16 mouse cellular contexts compared by ENCODE assay signal in genomic region chr5:32077139-32077538, GRCm38 (mm10).
"Had no signal": no experiment of that assay in that cellular context is flagged by ENCODE, and none has a peak within 500 bp of the region (broad histone marks: within the 10 kb centered on the region; RNA-seq: fewer than 3 reads in every experiment).

No protein-coding gene starts in this region.

- H3K27me3 ChIP-seq: limb, embryonic 12.5 days; liver, embryonic 13.5 days; lung, embryonic 15.5 days; midbrain, embryonic 13.5 days; neural tube, embryonic 15.5 days had no signal

- ATAC-seq: liver, postnatal 0 days; midbrain, embryonic 13.5 days had no signal

- DNase-seq: kidney, adult 8-10 months; kidney, postnatal 25 days; layer of hippocampus, adult 9-11 months; liver; liver, embryonic 13.5 days; liver, postnatal 0 days; lung, postnatal 14 days; right cerebral cortex, postnatal 4 days; spleen, adult 18-20 months; thymus, adult 18-20 months; thymus, postnatal 14 days had no signal

- H3K4me2 ChIP-seq: limb, embryonic 12.5 days; liver, embryonic 13.5 days; lung, embryonic 15.5 days; midbrain, embryonic 13.5 days; neural tube, embryonic 15.5 days had no signal

- H3K4me1 ChIP-seq: midbrain, embryonic 13.5 days had no signal

- H3K9me3 ChIP-seq: limb, embryonic 12.5 days; liver, embryonic 13.5 days; lung, embryonic 15.5 days; midbrain, embryonic 13.5 days; neural tube, embryonic 15.5 days had no signal

- H3K36me3 ChIP-seq: limb, embryonic 12.5 days; liver, embryonic 13.5 days; lung, embryonic 15.5 days; midbrain, embryonic 13.5 days; neural tube, embryonic 15.5 days had no signal

- H3K4me3 ChIP-seq: limb, embryonic 12.5 days; liver, embryonic 13.5 days; lung, embryonic 15.5 days; midbrain, embryonic 13.5 days; neural tube, embryonic 15.5 days had no signal

- H3K9ac ChIP-seq: limb, embryonic 12.5 days; liver, embryonic 13.5 days; liver, postnatal 0 days; lung, embryonic 15.5 days; midbrain, embryonic 13.5 days; neural tube, embryonic 15.5 days had no signal

- H3K27ac ChIP-seq: limb, embryonic 12.5 days; liver, embryonic 13.5 days; lung, embryonic 15.5 days; macrophage; midbrain, embryonic 13.5 days; neural tube, embryonic 15.5 days had no signal
